Comparison of ENCODE assay signal across 9 mouse cellular contexts in the genomic region with DNA sequence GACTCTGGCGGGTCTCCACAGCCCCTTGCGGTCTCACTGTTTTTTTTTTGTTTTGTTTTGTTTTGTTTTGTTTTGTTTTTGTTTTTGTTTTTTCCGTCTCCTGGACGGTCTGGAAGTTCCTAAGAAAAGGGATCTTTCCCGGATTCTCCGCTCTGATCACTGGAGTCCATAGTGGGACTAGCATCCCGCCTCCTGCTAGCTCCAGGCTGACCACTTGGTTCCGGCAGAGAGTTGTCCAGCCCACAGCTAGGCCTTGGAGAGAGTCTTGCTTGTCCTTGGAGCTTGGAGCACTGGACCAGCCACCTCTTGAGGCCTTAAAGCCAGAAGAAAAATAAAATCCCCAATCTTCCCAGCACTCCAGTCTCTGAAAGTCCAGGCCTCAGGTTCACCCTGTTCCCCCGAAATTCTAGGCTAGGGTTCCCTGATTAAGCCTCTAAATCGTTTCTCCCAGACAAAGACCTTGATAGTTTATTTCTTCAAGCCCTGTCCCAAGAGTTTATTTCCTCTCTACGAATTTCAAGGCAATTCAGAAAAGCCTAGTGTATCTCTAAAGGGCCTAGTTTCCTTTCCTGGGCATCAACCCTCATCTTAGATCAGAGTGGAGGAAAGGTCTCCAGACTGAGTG. TPM values are rescaled to one million over a fixed set of nuclear protein-coding genes. Genes with fewer than 3 reads are reported as not detected.
DNase-seq lines count a peak whose midpoint lies in the region; ATAC-seq lines count a peak whose summit lies in the region.
"Had no signal": no experiment of that assay in that cellular context is flagged by ENCODE, and none has a peak within 500 bp of the region (broad histone marks: within the 10 kb centered on the region; RNA-seq: fewer than 3 reads in every experiment).

No protein-coding gene starts in this region.

- peak overlapping the region; percentile 12; the same call in 1 of the 2 replicates for H3K4me2 ChIP-seq in lung, embryonic 16.5 days (ENCODE audit: low read depth, low read length)
- peak overlapping the region; percentile 79 for H3K4me2 ChIP-seq in heart, embryonic 16.5 days (ENCODE audit: low read depth, low read length)
- H3K4me2 ChIP-seq in limb, embryonic 12.5 days = peak overlapping the region; percentile 83

- H3K9me3 ChIP-seq in lung, embryonic 16.5 days (ENCODE audit: control insufficient read depth, low read length) = no peaks in the 10 kb centered on the region
- no peaks in the 10 kb centered on the region for H3K9me3 ChIP-seq in heart, embryonic 16.5 days (replicated peaks; ENCODE audit: control insufficient read depth, low read length)
- no peaks in the 10 kb centered on the region for H3K9me3 ChIP-seq in limb, embryonic 12.5 days

- peak overlapping the region; percentile 73 for H3K4me3 ChIP-seq in lung, embryonic 16.5 days (ENCODE audit: low read length)
- H3K4me3 ChIP-seq in heart, embryonic 16.5 days (ENCODE audit: low read length) = peak overlapping the region; percentile 59
- H3K4me3 ChIP-seq in limb, embryonic 12.5 days (replicated peaks) = peak overlapping the region; percentile 66

- peaks cover 3% of the 10 kb centered on the region; the same call in 1 of the 2 replicates for H3K36me3 ChIP-seq in lung, embryonic 16.5 days (ENCODE audit: control insufficient read depth, insufficient read depth, low read length)
- H3K36me3 ChIP-seq in heart, embryonic 16.5 days (ENCODE audit: control insufficient read depth, insufficient read depth) = no peaks in the 10 kb centered on the region
- peaks cover 9% of the 10 kb centered on the region; the same call in 1 of the 2 replicates for H3K36me3 ChIP-seq in limb, embryonic 12.5 days

- 13% methylated on average over 11 of the region's 11 CpGs for WGBS in lung, embryonic 16.5 days
- 26% methylated on average over 11 of the region's 11 CpGs for WGBS in heart, embryonic 16.5 days
- 2% methylated on average over 11 of the region's 11 CpGs for WGBS in limb, embryonic 12.5 days

- no peak for DNase-seq in lung, postnatal 14 days
- peak; percentile 41 for DNase-seq in retina, postnatal 1 day
- DNase-seq in spleen, postnatal 36 days (ENCODE audit: low spot score in 2 of 2) = no peak
- DNase-seq in adrenal gland, postnatal 4 days (ENCODE audit: low spot score in 2 of 2) = no peak

- ATAC-seq in lung, embryonic 16.5 days (ENCODE audit: low read depth) = no peak
- no peak for ATAC-seq in heart, embryonic 16.5 days (replicated peaks; ENCODE audit: extremely low read depth, insufficient read depth, low FRiP score)
- no peak for ATAC-seq in limb, embryonic 12.5 days (ENCODE audit: insufficient number of reproducible peaks, insufficient read depth, low FRiP score, low TSS enrichment, low read depth)
- no peak for ATAC-seq in megakaryocyte, adult 5-6 weeks (ENCODE audit: poor library complexity, severe bottlenecking)

- H3K27ac ChIP-seq in lung, embryonic 16.5 days (ENCODE audit: low read length) = peak overlapping the region; percentile 96
- peak overlapping the region; percentile 19; the same call in 1 of the 2 replicates for H3K27ac ChIP-seq in heart, embryonic 16.5 days (ENCODE audit: low read length)
- H3K27ac ChIP-seq in limb, embryonic 12.5 days = peak overlapping the region; percentile 91

- H3K9ac ChIP-seq in lung, embryonic 16.5 days (ENCODE audit: low read length) = peak overlapping the region; percentile 93
- H3K9ac ChIP-seq in heart, embryonic 16.5 days (ENCODE audit: low read length) = peak overlapping the region; percentile 70
- peak overlapping the region; percentile 90 for H3K9ac ChIP-seq in limb, embryonic 12.5 days (replicated peaks)

- peaks cover 49% of the 10 kb centered on the region for H3K27me3 ChIP-seq in lung, embryonic 16.5 days (ENCODE audit: control insufficient read depth, insufficient read depth, low read depth, low read length)
- H3K27me3 ChIP-seq in heart, embryonic 16.5 days (ENCODE audit: control insufficient read depth, insufficient read depth, low read length) = peaks cover 61% of the 10 kb centered on the region
- peaks cover 94% of the 10 kb centered on the region for H3K27me3 ChIP-seq in limb, embryonic 12.5 days

- peaks cover 21% of the 10 kb centered on the region for H3K4me1 ChIP-seq in lung, embryonic 16.5 days (replicated peaks; ENCODE audit: control insufficient read depth, insufficient read depth, low read length)
- H3K4me1 ChIP-seq in heart, embryonic 16.5 days (ENCODE audit: control insufficient read depth, insufficient read depth, low read length) = peaks cover 34% of the 10 kb centered on the region
- peaks cover 62% of the 10 kb centered on the region for H3K4me1 ChIP-seq in limb, embryonic 12.5 days (replicated peaks)

RNA-seq across cellular contexts. Expression of a gene that starts 1.5 kb away (rescaled TPM):
- 24.6 and 25.1 TPM in 2 replicates for polyA plus RNA-seq in lung, embryonic 16.5 days (2015; fragmentation: Nextera tagmentation; extraction: Ambion mirVana)
- polyA plus RNA-seq in heart, embryonic 16.5 days (2015; fragmentation: Nextera tagmentation; extraction: Ambion mirVana) = 1.4 and 3.3 TPM in 2 replicates
- 7.9 and 10.0 TPM in 2 replicates for polyA plus RNA-seq in limb, embryonic 12.5 days (2016; fragmentation: Nextera tagmentation; extraction: Ambion mirVana)
- total RNA-seq in adrenal gland, postnatal 4 days (2021) = 10 to 100 TPM; 63.3 TPM
- 0.04 TPM in 1 of 2 replicates, not detected in the other for total RNA-seq in megakaryocyte, adult 5-6 weeks (2015)
- 0.04 TPM in 1 of 2 replicates, not detected in the other for total RNA-seq in megakaryocyte, adult 5-6 weeks (2017)

RNA-seq across cellular contexts. Expression of a gene that starts 16.3 kb away (rescaled TPM):
- polyA plus RNA-seq in lung, embryonic 16.5 days (2015; fragmentation: Nextera tagmentation; extraction: Ambion mirVana) = not detected in 2 replicates
- polyA plus RNA-seq in heart, embryonic 16.5 days (2015; fragmentation: Nextera tagmentation; extraction: Ambion mirVana) = not detected in 2 replicates
- not detected in 2 replicates for polyA plus RNA-seq in limb, embryonic 12.5 days (2016; fragmentation: Nextera tagmentation; extraction: Ambion mirVana)
- not detected for total RNA-seq in adrenal gland, postnatal 4 days (2021)
- not detected in 2 replicates for total RNA-seq in megakaryocyte, adult 5-6 weeks (2015)
- not detected in 2 replicates for total RNA-seq in megakaryocyte, adult 5-6 weeks (2017)
- total RNA-seq: gastrocnemius, postnatal 14 days had no signal

RNA-seq across cellular contexts. Expression of a gene that starts 52.3 kb away (rescaled TPM):
- 61.4 and 70.5 TPM in 2 replicates for polyA plus RNA-seq in lung, embryonic 16.5 days (2015; fragmentation: Nextera tagmentation; extraction: Ambion mirVana)
- polyA plus RNA-seq in heart, embryonic 16.5 days (2015; fragmentation: Nextera tagmentation; extraction: Ambion mirVana) = 0.72 and 5.0 TPM in 2 replicates
- polyA plus RNA-seq in limb, embryonic 12.5 days (2016; fragmentation: Nextera tagmentation; extraction: Ambion mirVana) = 39.2 and 44.0 TPM in 2 replicates
- total RNA-seq in adrenal gland, postnatal 4 days (2021) = not detected
- total RNA-seq in megakaryocyte, adult 5-6 weeks (2015) = not detected in 2 replicates
- not detected in 2 replicates for total RNA-seq in megakaryocyte, adult 5-6 weeks (2017)

Comparison
In these comparisons a context has a peak if more than half of its experiments do, and no peak if none do; other contexts are left out.
1. H3K27ac ChIP-seq: peak in every context shown above with its lines; median percentile 96 in lung, embryonic 16.5 days; 91 in limb, embryonic 12.5 days; 19 in heart, embryonic 16.5 days.
2. H3K4me2 ChIP-seq: peak in every context shown above with its lines; median percentile 83 in limb, embryonic 12.5 days; 79 in heart, embryonic 16.5 days; 12 in lung, embryonic 16.5 days.